Comparison of ENCODE assay signal across 13 mouse cellular contexts in genomic region chr12:84854392-84855033, GRCm38 (mm10). TPM values are rescaled to one million over a fixed set of nuclear protein-coding genes. Genes with fewer than 3 reads are reported as not detected.
DNase-seq lines count a peak whose midpoint lies in the region; ATAC-seq and TF ChIP-seq lines count a peak whose summit lies in the region.
"Had no signal": no experiment of that assay in that cellular context is flagged by ENCODE, and none has a peak within 500 bp of the region (broad histone marks: within the 10 kb centered on the region; RNA-seq: fewer than 3 reads in every experiment).

No protein-coding gene starts in this region.

- H3ac ChIP-seq in myocyte (ENCODE audit: control insufficient read depth, insufficient read length): no peak overlapping the region

- H3K36me3 ChIP-seq in liver, embryonic 13.5 days: no peaks in the 10 kb centered on the region
- H3K36me3 ChIP-seq in myocyte (ENCODE audit: control insufficient read depth, insufficient read depth): no peaks in the 10 kb centered on the region
- no peaks in the 10 kb centered on the region for H3K36me3 ChIP-seq in hindbrain, embryonic 10.5 days

- H3K4me1 ChIP-seq in liver, embryonic 13.5 days (replicated peaks): peaks cover 97% of the 10 kb centered on the region
- peaks cover 30% of the 10 kb centered on the region for H3K4me1 ChIP-seq in hindbrain, embryonic 10.5 days (replicated peaks)

- ATAC-seq in common myeloid progenitor, adult 5-6 weeks (replicated peaks; ENCODE audit: low read depth, poor library complexity, severe bottlenecking): peak; percentile 75
- ATAC-seq in liver, embryonic 13.5 days (ENCODE audit: low read depth): peak; percentile 93
- ATAC-seq: forebrain, postnatal 0 days had no signal

- H3K9ac ChIP-seq in liver, embryonic 13.5 days: peak overlapping the region; percentile 61
- H3K9ac ChIP-seq: forebrain, postnatal 0 days had no signal

- H3K9me3 ChIP-seq in liver, embryonic 13.5 days (replicated peaks): no peaks in the 10 kb centered on the region
- H3K9me3 ChIP-seq in hindbrain, embryonic 10.5 days: no peaks in the 10 kb centered on the region

- H3K27ac ChIP-seq in liver, embryonic 13.5 days: peak overlapping the region; percentile 94
- H3K27ac ChIP-seq in hindbrain, embryonic 10.5 days: no peak overlapping the region

- no peaks in the 10 kb centered on the region for H3K79me2 ChIP-seq in myocyte (ENCODE audit: control insufficient read depth, insufficient read depth)

- DNase-seq in spleen, postnatal 36 days (ENCODE audit: low spot score in 2 of 2): peak; percentile 22 to 62
- no peak for DNase-seq in spleen, adult 18-20 months
- DNase-seq in liver, embryonic 13.5 days: peak; percentile 78
- DNase-seq in hindbrain, embryonic 10.5 days (ENCODE audit: low spot score): no peak
- DNase-seq in layer of hippocampus, adult 9-10 months (ENCODE audit: low spot score): no peak
- no peak for DNase-seq in MN1 (ENCODE audit: low spot score)
- DNase-seq: adrenal gland, postnatal 10 days; cerebellum, adult 11 months; forebrain, postnatal 0 days; gastrocnemius, postnatal 14 days; kidney, adult 9 months had no signal

- 28% methylated on average over 4 of the region's 4 CpGs for WGBS in liver, embryonic 13.5 days (ENCODE audit: insufficient replicate concordance)
- WGBS in hindbrain, embryonic 10.5 days: 88% methylated on average over 4 of the region's 4 CpGs

- H3K27me3 ChIP-seq in liver, embryonic 13.5 days: peaks cover 8% of the 10 kb centered on the region
- H3K27me3 ChIP-seq in myocyte (ENCODE audit: control insufficient read depth, insufficient read depth, insufficient read length): no peaks in the 10 kb centered on the region
- no peaks in the 10 kb centered on the region for H3K27me3 ChIP-seq in hindbrain, embryonic 10.5 days (ENCODE audit: insufficient read depth, poor library complexity, severe bottlenecking)

- H3K4me3 ChIP-seq in liver, embryonic 13.5 days (replicated peaks): no peak overlapping the region; the same call in 1 of the 2 replicates
- no peak overlapping the region for H3K4me3 ChIP-seq in myocyte
- no peak overlapping the region for H3K4me3 ChIP-seq in hindbrain, embryonic 10.5 days

- TF ChIP-seq POLR2A in myocyte (IDR thresholded peaks at IDR 0.05; ENCODE audit: insufficient read length, low read depth): no peak

- peak overlapping the region; percentile 56 for H3K4me2 ChIP-seq in liver, embryonic 13.5 days
- H3K4me2 ChIP-seq in myocyte (ENCODE audit: low read depth): peak overlapping the region; percentile 28

TF ChIP-seq in myocyte, 11 proteins besides CTCF, POLR2A, EP300 and RAD21:
- TF ChIP-seq CEBPB (IDR thresholded peaks at IDR 0.05; ENCODE audit: insufficient read depth, poor library complexity, severe bottlenecking) (peak; percentile 92), TCF12 (IDR thresholded peaks at IDR 0.05; ENCODE audit: insufficient read depth, poor library complexity, severe bottlenecking) (no peak)

RNA-seq across cellular contexts. Expression of gene Ltbp2, which starts 21.8 kb away (rescaled TPM):
- not detected in 2 replicates for total RNA-seq in common myeloid progenitor, adult 5-6 weeks (2017)
- 0.10 and 0.15 TPM in 2 replicates for polyA plus RNA-seq in liver, embryonic 13.5 days (2015; fragmentation: Nextera tagmentation; extraction: Ambion mirVana)
- polyA plus RNA-seq in myocyte (2012; fragmentation: generic; extraction: Trizol): 19.7 TPM
- 0.12 and 0.17 TPM in 2 replicates for polyA plus RNA-seq in hindbrain, embryonic 10.5 days (2016; fragmentation: Nextera tagmentation; extraction: Ambion mirVana)

Comparison
In these comparisons a context has a peak if more than half of its experiments do, and no peak if none do; other contexts are left out.
1. DNase-seq: peak in spleen, postnatal 36 days (2 of 2) and liver, embryonic 13.5 days (single experiment); none in spleen, adult 18-20 months (0 of 2), hindbrain, embryonic 10.5 days (single experiment), layer of hippocampus, adult 9-10 months (single experiment) and MN1 (single experiment).
2. RNA of gene Ltbp2, which starts 21.8 kb away (polyA plus RNA-seq): 19.7 TPM in myocyte (single experiment); 0.12 to 0.17 TPM in hindbrain, embryonic 10.5 days and 0.10 to 0.15 TPM in liver, embryonic 13.5 days; every median in the first group is over 10 times any median in the second.